Mouse (Mus musculus): Measurements from ENCODE around the gene Esr1. TPM values are rescaled to one million over a fixed set of nuclear protein-coding genes. Genes with fewer than 3 reads are reported as not detected.

Esr1 gene
- total RNA-seq, 2 experiments from 2014 or later, result 20.8 to 26.0 TPM

- intact Hi-C loops (cut with DNase I; ENCODE audit: low total_unique reads), result no loop called here
- no peak for DNase-seq
These were observed 421.0 kb downstream of the Esr1 start for GRCm38 (mm10) chr10:5032192-5033048.

- no peak for DNase-seq
- intact Hi-C loops (cut with DNase I; ENCODE audit: low total_unique reads), result no loop called here
These were observed 429.9 kb downstream of the Esr1 start for GRCm38 (mm10) chr10:5041254-5041653.

- intact Hi-C loops (cut with DNase I; ENCODE audit: low total_unique reads), result no loop called here
- no peak for DNase-seq
These were observed 433.1 kb downstream of the Esr1 start for GRCm38 (mm10) chr10:5044481-5044880.

GRCm38 (mm10) chr10:5045213-5045612, 433.8 kb downstream of the Esr1 start:
- intact Hi-C loops (cut with DNase I; ENCODE audit: low total_unique reads), result no loop called here
- no peak for DNase-seq

GRCm38 (mm10) chr10:5045671-5046070, 434.3 kb downstream of the Esr1 start:
- no peak for DNase-seq
- intact Hi-C loops (cut with DNase I; ENCODE audit: low total_unique reads), result no loop called here

Other genes with a start within 250 kb of the Esr1 start
- 1 to 10 TPM; 4.2 to 4.5 TPM for gene Zbtb2, start 223.5 kb upstream of the Esr1 start, total RNA-seq (2021)
- gene Rmnd1, start 179.2 kb upstream of the Esr1 start, total RNA-seq (2021), result 10 to 100 TPM; 27.6 to 28.1 TPM
- 1 to 10 TPM; 9.4 TPM for gene Armt1, start 179.1 kb upstream of the Esr1 start, total RNA-seq (2021)
- under 1 TPM; 0.44 to 0.47 TPM for gene Ccdc170, start 129.1 kb upstream of the Esr1 start, total RNA-seq (2021)